19 mouse cellular contexts compared by ENCODE assay signal in genomic region chr9:121380310-121380920, GRCm38 (mm10).
DNase-seq lines count a peak whose midpoint lies in the region; ATAC-seq and TF ChIP-seq lines count a peak whose summit lies in the region.
"Had no signal": no experiment of that assay in that cellular context is flagged by ENCODE, and none has a peak within 500 bp of the region (broad histone marks: within the 10 kb centered on the region; RNA-seq: fewer than 3 reads in every experiment).

No protein-coding gene starts in this region.

- H3K4me2 ChIP-seq in embryonic facial prominence, embryonic 14.5 days (ENCODE audit: low read depth, low read length) = no peak overlapping the region
- H3K4me2 ChIP-seq in lung, postnatal 0 days (replicated peaks; ENCODE audit: low read depth, low read length) = no peak overlapping the region
- no peak overlapping the region for H3K4me2 ChIP-seq in hindbrain, embryonic 12.5 days (replicated peaks)
- H3K4me2 ChIP-seq in midbrain, embryonic 15.5 days = no peak overlapping the region
- H3K4me2 ChIP-seq: embryonic facial prominence, embryonic 12.5 days had no signal

- WGBS in embryonic facial prominence, embryonic 14.5 days = 79% methylated on average over 11 of the region's 11 CpGs
- WGBS in embryonic facial prominence, embryonic 10.5 days = 85% methylated on average over 11 of the region's 11 CpGs
- 37% methylated on average over 11 of the region's 11 CpGs for WGBS in lung, postnatal 0 days
- WGBS in hindbrain, embryonic 12.5 days = 76% methylated on average over 8 of the region's 11 CpGs
- 90% methylated on average over 11 of the region's 11 CpGs for WGBS in midbrain, embryonic 15.5 days

- no peaks in the 10 kb centered on the region for H3K4me1 ChIP-seq in embryonic facial prominence, embryonic 14.5 days (ENCODE audit: control insufficient read depth, insufficient read depth, low read length)
- peaks cover 9% of the 10 kb centered on the region for H3K4me1 ChIP-seq in embryonic facial prominence, embryonic 10.5 days
- H3K4me1 ChIP-seq in lung, postnatal 0 days (ENCODE audit: insufficient read depth, low read depth, low read length) = no peaks in the 10 kb centered on the region
- H3K4me1 ChIP-seq in hindbrain, embryonic 12.5 days = peaks cover 18% of the 10 kb centered on the region
- H3K4me1 ChIP-seq in midbrain, embryonic 15.5 days = peaks cover 5% of the 10 kb centered on the region; the same call in 1 of the 2 replicates

- no peaks in the 10 kb centered on the region for H3K9me3 ChIP-seq in embryonic facial prominence, embryonic 14.5 days (ENCODE audit: control insufficient read depth, low read length)
- no peaks in the 10 kb centered on the region for H3K9me3 ChIP-seq in embryonic facial prominence, embryonic 10.5 days
- no peaks in the 10 kb centered on the region for H3K9me3 ChIP-seq in lung, postnatal 0 days (ENCODE audit: low read length)
- H3K9me3 ChIP-seq in hindbrain, embryonic 12.5 days (replicated peaks) = no peaks in the 10 kb centered on the region
- H3K9me3 ChIP-seq in midbrain, embryonic 15.5 days = no peaks in the 10 kb centered on the region
- H3K9me3 ChIP-seq: embryonic facial prominence, embryonic 12.5 days had no signal

- TF ChIP-seq EP300 in lung, postnatal 0 days (IDR thresholded peaks at IDR 0.05) = no peak

- H3K36me3 ChIP-seq in embryonic facial prominence, embryonic 14.5 days (ENCODE audit: control insufficient read depth, insufficient read depth, low read length) = no peaks in the 10 kb centered on the region
- no peaks in the 10 kb centered on the region for H3K36me3 ChIP-seq in embryonic facial prominence, embryonic 10.5 days (replicated peaks)
- no peaks in the 10 kb centered on the region for H3K36me3 ChIP-seq in lung, postnatal 0 days (ENCODE audit: insufficient read depth, low read length)
- no peaks in the 10 kb centered on the region for H3K36me3 ChIP-seq in hindbrain, embryonic 12.5 days
- H3K36me3 ChIP-seq in midbrain, embryonic 15.5 days (replicated peaks) = no peaks in the 10 kb centered on the region
- H3K36me3 ChIP-seq: embryonic facial prominence, embryonic 12.5 days had no signal

- H3K4me3 ChIP-seq in embryonic facial prominence, embryonic 14.5 days (ENCODE audit: low read depth, low read length) = no peak overlapping the region
- no peak overlapping the region for H3K4me3 ChIP-seq in embryonic facial prominence, embryonic 10.5 days
- H3K4me3 ChIP-seq in lung, postnatal 0 days (ENCODE audit: low read depth, low read length) = no peak overlapping the region
- H3K4me3 ChIP-seq in hindbrain, embryonic 12.5 days = no peak overlapping the region
- no peak overlapping the region for H3K4me3 ChIP-seq in midbrain, embryonic 15.5 days
- H3K4me3 ChIP-seq: embryonic facial prominence, embryonic 12.5 days; layer of hippocampus, adult 2 months had no signal

- H3K27me3 ChIP-seq in embryonic facial prominence, embryonic 14.5 days (replicated peaks; ENCODE audit: control insufficient read depth, insufficient read depth, low read length) = no peaks in the 10 kb centered on the region
- H3K27me3 ChIP-seq in embryonic facial prominence, embryonic 10.5 days (replicated peaks; ENCODE audit: low read depth, poor library complexity, severe bottlenecking) = no peaks in the 10 kb centered on the region
- no peaks in the 10 kb centered on the region for H3K27me3 ChIP-seq in lung, postnatal 0 days (replicated peaks; ENCODE audit: insufficient read depth, low read length)
- no peaks in the 10 kb centered on the region for H3K27me3 ChIP-seq in hindbrain, embryonic 12.5 days
- H3K27me3 ChIP-seq in midbrain, embryonic 15.5 days (replicated peaks) = no peaks in the 10 kb centered on the region
- H3K27me3 ChIP-seq: embryonic facial prominence, embryonic 12.5 days had no signal

- peak; percentile 42; the same call in 1 of the 2 replicates for ATAC-seq in embryonic facial prominence, embryonic 14.5 days (ENCODE audit: low read depth)
- peak; percentile 75 for ATAC-seq in lung, postnatal 0 days
- ATAC-seq in hindbrain, embryonic 12.5 days (ENCODE audit: low FRiP score) = no peak
- ATAC-seq in midbrain, embryonic 15.5 days (replicated peaks) = no peak
- ATAC-seq: forebrain, embryonic 14.5 days; hindbrain, postnatal 0 days had no signal

- no peak overlapping the region for H3K27ac ChIP-seq in embryonic facial prominence, embryonic 14.5 days (replicated peaks; ENCODE audit: low read depth, low read length)
- H3K27ac ChIP-seq in embryonic facial prominence, embryonic 10.5 days (replicated peaks) = no peak overlapping the region
- H3K27ac ChIP-seq in lung, postnatal 0 days (ENCODE audit: low read length) = peak overlapping the region; percentile 47
- no peak overlapping the region for H3K27ac ChIP-seq in hindbrain, embryonic 12.5 days
- no peak overlapping the region for H3K27ac ChIP-seq in midbrain, embryonic 15.5 days
- H3K27ac ChIP-seq: embryonic facial prominence, embryonic 12.5 days; hindbrain, postnatal 0 days; layer of hippocampus, adult 2 months had no signal

- DNase-seq in embryonic facial prominence, embryonic 14.5 days (ENCODE audit: low spot score) = no peak
- DNase-seq in embryonic facial prominence, embryonic 10.5 days (ENCODE audit: low spot score) = no peak
- DNase-seq in lung, postnatal 0 days (ENCODE audit: low spot score) = peak; percentile 42
- DNase-seq in lung, postnatal 36 days = no peak
- peak; percentile 63 for DNase-seq in kidney, postnatal 14 days
- DNase-seq in gastrocnemius, postnatal 25 days = no peak
- DNase-seq: adrenal gland, adult 2 months; cerebellum, adult 8-10 months; gastrocnemius, postnatal 14 days; lung, adult 18-20 months; midbrain, embryonic 14.5 days; retina, postnatal 1 day; right cerebral cortex, postnatal 4 days had no signal

- H3K9ac ChIP-seq in embryonic facial prominence, embryonic 14.5 days (ENCODE audit: low read depth, low read length) = no peak overlapping the region
- no peak overlapping the region for H3K9ac ChIP-seq in lung, postnatal 0 days (replicated peaks; ENCODE audit: low read depth)
- no peak overlapping the region for H3K9ac ChIP-seq in hindbrain, embryonic 12.5 days
- H3K9ac ChIP-seq in midbrain, embryonic 15.5 days = no peak overlapping the region
- H3K9ac ChIP-seq: embryonic facial prominence, embryonic 12.5 days had no signal

- no peak for TF ChIP-seq CTCF in lung, postnatal 0 days (IDR thresholded peaks at IDR 0.05)

Comparison
In these comparisons a context has a peak if more than half of its experiments do, and no peak if none do; other contexts are left out.
1. DNase-seq: peak in lung, postnatal 0 days (single experiment) and kidney, postnatal 14 days (single experiment); none in embryonic facial prominence, embryonic 14.5 days (single experiment), embryonic facial prominence, embryonic 10.5 days (single experiment), lung, postnatal 36 days (single experiment) and gastrocnemius, postnatal 25 days (single experiment).
2. ATAC-seq: peak in embryonic facial prominence, embryonic 14.5 days (single experiment) and lung, postnatal 0 days (single experiment); none in hindbrain, embryonic 12.5 days (single experiment) and midbrain, embryonic 15.5 days (single experiment).